Mouse (Mus musculus): ENCODE results near the gene Troap.

DNA sequence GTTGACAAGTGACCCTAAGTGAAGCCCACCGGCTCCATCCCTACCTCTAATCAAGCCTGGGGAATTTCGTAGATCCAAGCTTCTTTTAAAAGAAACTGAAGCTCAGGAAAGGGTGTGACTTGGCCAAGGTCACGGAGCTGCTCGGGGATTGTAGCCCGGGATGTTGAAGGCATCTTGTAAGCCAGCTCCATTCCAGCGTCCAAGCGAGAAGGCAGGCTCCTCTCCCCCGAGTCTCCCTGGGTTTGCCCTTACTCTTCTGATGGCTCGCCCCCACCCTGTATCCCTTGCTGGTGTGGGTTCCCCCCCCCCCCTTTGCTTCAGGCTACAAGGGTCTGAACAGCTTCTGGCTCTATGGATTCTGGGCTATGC is 24.1 kb downstream of the Troap start:
- TF ChIP-seq CTCF (IDR thresholded peaks at IDR 0.05; ENCODE audit: low read depth) = no peak
- no peak for TF ChIP-seq EP300 (optimal IDR thresholded peaks at IDR 0.05)

Data from stomach, postnatal 0 days (tissue).